Mouse (Mus musculus) embryonic fibroblast, embryonic 13.5 days (primary cell): ENCODE data around the gene Rpl10a.

Source experiments
- CTCF ChIP-seq: IDR thresholded peaks from 2 replicates; pipeline ENCODE4 v1.5.1; 2011; ENCODE audit warnings: mild to moderate bottlenecking, control low read depth, low read length, moderate library complexity, borderline replicate concordance; ENCODE audit not compliant: insufficient read depth
- POLR2A ChIP-seq: IDR thresholded peaks from 2 replicates; pipeline ENCODE4 v1.6.1; 2011; ENCODE audit warnings: low read depth, mild to moderate bottlenecking, control low read depth, low read length, moderate library complexity

DNA sequence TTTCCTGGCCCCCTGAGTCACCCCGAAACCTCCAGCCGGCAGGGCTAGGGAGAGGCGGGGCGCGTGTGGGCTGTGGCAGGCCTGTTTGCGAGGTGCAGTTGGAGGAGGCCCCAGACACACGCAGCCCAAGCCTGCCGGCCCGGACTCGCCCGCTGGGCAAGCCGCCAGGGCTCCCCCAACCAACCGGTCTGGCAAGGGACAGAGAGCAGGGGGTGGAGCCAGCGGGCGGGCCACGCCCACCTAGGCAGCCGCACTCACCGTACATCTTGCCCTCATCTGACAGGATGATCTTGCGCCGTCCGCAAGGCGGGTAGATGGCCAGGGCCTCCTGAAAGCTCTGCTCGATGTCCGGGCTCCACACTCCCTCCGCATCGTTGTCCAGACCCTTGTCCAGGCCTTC is 12.8 kb downstream of the Rpl10a start:
- TF ChIP-seq CTCF (no peak), POLR2A (peak; percentile 70)
